Mouse (Mus musculus) hindbrain, embryonic 10.5 days (tissue): ENCODE measurements around the gene Dcps. TPM values are rescaled to one million over a fixed set of nuclear protein-coding genes. Genes with fewer than 3 reads are reported as not detected.

Source experiments
- DNase-seq: peaks from one replicate; pipeline ENCODE4 v3.0.0-alpha.2; 2017; ENCODE audit warnings: low spot score
- H3K27ac ChIP-seq: fragments of 300-500 bp; sonication (generic); 2 replicates; pipeline ENCODE4 v1.5.1; 2016; ENCODE audit warnings: mild to moderate bottlenecking, moderate library complexity
- H3K27me3 ChIP-seq: fragments of 300-500 bp; sonication (generic); 2 replicates; pipeline ENCODE4 v1.6.1; 2016; ENCODE audit warnings: mild to moderate bottlenecking; ENCODE audit not compliant: poor library complexity, insufficient read depth, severe bottlenecking
- H3K36me3 ChIP-seq: fragments of 300-500 bp; sonication (generic); 2 replicates; pipeline ENCODE4 v1.6.1; 2016; ENCODE audit warnings: mild to moderate bottlenecking, moderate library complexity
- H3K4me1 ChIP-seq: fragments of 300-500 bp; sonication (generic); replicated peaks from 2 replicates; pipeline ENCODE4 v1.6.1; 2016; ENCODE audit warnings: mild to moderate bottlenecking
- H3K4me3 ChIP-seq: fragments of 300-500 bp; sonication (generic); 2 replicates; pipeline ENCODE4 v1.5.1; 2016; ENCODE audit warnings: mild to moderate bottlenecking, moderate library complexity
- H3K9me3 ChIP-seq: fragments of 300-500 bp; sonication (generic); 2 replicates; pipeline ENCODE4 v1.6.1; 2016; ENCODE audit warnings: mild to moderate bottlenecking, moderate library complexity
- WGBS: fragments of 180-500 bp; shearing (Covaris S2); methylation state at CpG from one replicate; pipeline ENCODE4 v1.1.7; 2016; 5-methylcytosine and 5-hydroxymethylcytosine counted together
- polyA plus RNA-seq: library from polyadenylated mRNA; unstranded; fragments of >200 nt; fragmentation: Nextera tagmentation; extraction: Ambion mirVana; gene quantifications from 2 replicates; pipeline ENCODE4 v1.2.1, GENCODE M21; 2016

Gene Dcps
- polyA plus RNA-seq, 1 experiment from 2014 or later, result 101 TPM

- no peak for DNase-seq
- WGBS, result 83% methylated on average over 6 of the region's 6 CpGs
- Histone ChIP-seq H3K27ac (no peak within 1 kb of the TSS), H3K36me3 (peaks cover 36% of the 10 kb centered on the region), H3K27me3 (0 out of 2 replicates have a peak, but pooled peaks cover 3% of the 10 kb centered on the region), H3K4me1 (peaks cover 44% of the 10 kb centered on the region), H3K4me3 (no peak within 1 kb of the TSS), H3K9me3 (no peaks in the 10 kb centered on the region)
Observed at GRCm38 (mm10) chr9:35119168-35119567, 56.7 kb downstream of the Dcps start, which contains the start of gene St3gal4. St3gal4 (minus strand) TSS chr9:35119268.

GRCm38 (mm10) chr9:35118563-35118962, 57.3 kb downstream of the Dcps start:
- DNase-seq, result no peak
- peaks cover 30% of the 10 kb centered on the region for H3K36me3 ChIP-seq
- 0 out of 2 replicates have a peak, but pooled peaks cover 3% of the 10 kb centered on the region for H3K27me3 ChIP-seq
- H3K27ac ChIP-seq, result no peak overlapping the region
- WGBS, result 93% methylated on average over 2 of the region's 2 CpGs
- peaks cover 43% of the 10 kb centered on the region for H3K4me1 ChIP-seq
- H3K9me3 ChIP-seq, result no peaks in the 10 kb centered on the region
- H3K4me3 ChIP-seq, result no peak overlapping the region

GRCm38 (mm10) chr9:35117384-35118295, 58.2 kb downstream of the Dcps start:
- 31% methylated on average over 15 of the region's 15 CpGs for WGBS
- peaks cover 39% of the 10 kb centered on the region for H3K4me1 ChIP-seq
- peaks cover 21% of the 10 kb centered on the region for H3K36me3 ChIP-seq
- peak; percentile 41 for DNase-seq
- H3K9me3 ChIP-seq, result no peaks in the 10 kb centered on the region
- peak overlapping the region; percentile 95 for H3K27ac ChIP-seq
- H3K27me3 ChIP-seq, result 0 out of 2 replicates have a peak, but pooled peaks cover 3% of the 10 kb centered on the region
- H3K4me3 ChIP-seq, result peak overlapping the region; percentile 75

GRCm38 (mm10) chr9:35116391-35117381, 59.2 kb downstream of the Dcps start:
- no peaks in the 10 kb centered on the region for H3K9me3 ChIP-seq
- H3K4me3 ChIP-seq, result peak overlapping the region; percentile 75
- H3K36me3 ChIP-seq, result peaks cover 13% of the 10 kb centered on the region; the same call in 1 of the 2 replicates
- under 1% methylated on average over 77 of the region's 84 CpGs for WGBS
- DNase-seq, result peak; percentile 86
- H3K4me1 ChIP-seq, result peaks cover 47% of the 10 kb centered on the region
- H3K27ac ChIP-seq, result peak overlapping the region; percentile 95
- H3K27me3 ChIP-seq, result 0 out of 2 replicates have a peak, but pooled peaks cover 3% of the 10 kb centered on the region

GRCm38 (mm10) chr9:35115804-35116203, 60.1 kb downstream of the Dcps start:
- H3K4me3 ChIP-seq, result peak overlapping the region; percentile 75
- peaks cover 52% of the 10 kb centered on the region for H3K4me1 ChIP-seq
- no peak for DNase-seq
- no peaks in the 10 kb centered on the region for H3K9me3 ChIP-seq
- peaks cover 8% of the 10 kb centered on the region; the same call in 1 of the 2 replicates for H3K36me3 ChIP-seq
- 51% methylated on average over 4 of the region's 4 CpGs for WGBS
- H3K27ac ChIP-seq, result peak overlapping the region; percentile 95
- H3K27me3 ChIP-seq, result 0 out of 2 replicates have a peak, but pooled peaks cover 3% of the 10 kb centered on the region

- WGBS, result 57% methylated on average over 4 of the region's 4 CpGs
- H3K4me3 ChIP-seq, result peak overlapping the region; percentile 75
Observed at GRCm38 (mm10) chr9:35115299-35115698, 60.6 kb downstream of the Dcps start.

GRCm38 (mm10) chr9:35114234-35114633, 61.6 kb downstream of the Dcps start:
- Histone ChIP-seq H3K4me1 (peaks cover 59% of the 10 kb centered on the region), H3K36me3 (no peaks in the 10 kb centered on the region), H3K27ac (no peak overlapping the region), H3K27me3 (0 out of 2 replicates have a peak, but pooled peaks cover 3% of the 10 kb centered on the region), H3K9me3 (no peaks in the 10 kb centered on the region), H3K4me3 (no peak overlapping the region)
- WGBS, result 89% methylated on average over 3 of the region's 3 CpGs
- DNase-seq, result no peak

More at GRCm38 (mm10) chr9:35115299-35115698, 60.6 kb downstream of the Dcps start:
- Histone ChIP-seq H3K9me3 (no peaks in the 10 kb centered on the region), H3K4me1 (peaks cover 52% of the 10 kb centered on the region), H3K36me3 (peaks cover 4% of the 10 kb centered on the region; the same call in 1 of the 2 replicates), H3K27ac (no peak overlapping the region), H3K27me3 (0 out of 2 replicates have a peak, but pooled peaks cover 3% of the 10 kb centered on the region)
- DNase-seq, result no peak

- peak overlapping the region; percentile 69 for H3K27ac ChIP-seq
- H3K36me3 ChIP-seq, result no peaks in the 10 kb centered on the region
- 25% methylated on average over 19 of the region's 19 CpGs for WGBS
- H3K27me3 ChIP-seq, result 0 out of 2 replicates have a peak, but pooled peaks cover 3% of the 10 kb centered on the region
- peaks cover 59% of the 10 kb centered on the region for H3K4me1 ChIP-seq
- H3K9me3 ChIP-seq, result no peaks in the 10 kb centered on the region
- peak overlapping the region; percentile 29; the same call in 1 of the 2 replicates for H3K4me3 ChIP-seq
- DNase-seq, result peak; percentile 58
Observed at GRCm38 (mm10) chr9:35111941-35112595, 63.8 kb downstream of the Dcps start.

- no peaks in the 10 kb centered on the region for H3K9me3 ChIP-seq
Observed at GRCm38 (mm10) chr9:35111446-35111845, 64.4 kb downstream of the Dcps start.

GRCm38 (mm10) chr9:35110567-35110966, 65.3 kb downstream of the Dcps start:
- no peaks in the 10 kb centered on the region for H3K9me3 ChIP-seq
- DNase-seq, result no peak
- WGBS, result 79% methylated on average over 4 of the region's 4 CpGs
- peaks cover 54% of the 10 kb centered on the region for H3K4me1 ChIP-seq
- no peaks in the 10 kb centered on the region for H3K36me3 ChIP-seq
- no peak overlapping the region for H3K4me3 ChIP-seq
- no peak overlapping the region for H3K27ac ChIP-seq
- H3K27me3 ChIP-seq, result 0 out of 2 replicates have a peak, but pooled peaks cover 3% of the 10 kb centered on the region

More at GRCm38 (mm10) chr9:35111446-35111845, 64.4 kb downstream of the Dcps start:
- WGBS, result 79% methylated on average over 7 of the region's 7 CpGs
- Histone ChIP-seq H3K27ac (peak overlapping the region; percentile 69; the same call in 1 of the 2 replicates), H3K27me3 (0 out of 2 replicates have a peak, but pooled peaks cover 3% of the 10 kb centered on the region), H3K4me3 (peak overlapping the region; percentile 29; the same call in 1 of the 2 replicates), H3K4me1 (peaks cover 55% of the 10 kb centered on the region), H3K36me3 (no peaks in the 10 kb centered on the region)
- DNase-seq, result no peak

GRCm38 (mm10) chr9:35110051-35110450, 65.8 kb downstream of the Dcps start:
- H3K36me3 ChIP-seq, result no peaks in the 10 kb centered on the region
- no peak for DNase-seq
- no peak overlapping the region for H3K27ac ChIP-seq
- WGBS, result 92% methylated on average over 5 of the region's 5 CpGs
- peaks cover 49% of the 10 kb centered on the region for H3K4me1 ChIP-seq
- H3K9me3 ChIP-seq, result no peaks in the 10 kb centered on the region
- H3K27me3 ChIP-seq, result no peaks in the 10 kb centered on the region
- no peak overlapping the region for H3K4me3 ChIP-seq
